Mouse (Mus musculus): ENCODE results near the gene 4933428M09Rik. TPM values are rescaled to one million over a fixed set of nuclear protein-coding genes. Genes with fewer than 3 reads are reported as not detected.

Gene 4933428M09Rik
- polyA plus RNA-seq, 1 experiment from 2014 or later: not detected

DNA sequence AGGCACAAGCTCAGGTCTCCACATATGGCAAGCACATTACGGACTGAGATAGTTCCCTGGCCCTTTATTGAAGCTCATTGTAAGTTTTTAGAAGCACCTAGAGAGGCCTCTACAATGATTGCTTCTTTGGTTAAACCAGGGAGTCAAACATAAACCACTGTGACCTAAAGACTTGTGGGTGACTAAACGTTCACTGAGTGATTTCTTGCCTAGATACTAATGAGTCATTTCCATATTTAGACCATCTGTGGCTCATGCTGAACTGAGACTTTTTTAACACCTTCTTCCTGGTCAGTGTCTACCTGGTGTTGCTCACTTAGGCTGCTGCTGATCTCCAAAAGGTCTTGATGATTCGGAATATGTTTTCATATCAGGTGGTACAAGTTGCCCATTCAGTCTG is 42.9 kb downstream of the 4933428M09Rik start:
- H3K9me3 ChIP-seq: no peaks in the 10 kb centered on the region
- no peak overlapping the region for H3K4me3 ChIP-seq
- no peaks in the 10 kb centered on the region for H3K36me3 ChIP-seq
- WGBS: 77% methylated on average over 3 of the region's 3 CpGs
- H3K4me2 ChIP-seq: no peak overlapping the region
- 0 out of 2 replicates have a peak, but pooled peaks cover 3% of the 10 kb centered on the region for H3K4me1 ChIP-seq (replicated peaks)
- no peak overlapping the region for H3K9ac ChIP-seq
- ATAC-seq (ENCODE audit: low FRiP score, low read depth): no peak
- H3K27ac ChIP-seq (replicated peaks): no peak overlapping the region
- H3K27me3 ChIP-seq: no peaks in the 10 kb centered on the region

Other genes with a start within 250 kb of the 4933428M09Rik start
- gene Serpina7, start 94.0 kb upstream of the 4933428M09Rik start, polyA plus RNA-seq (2015; fragmentation: Nextera tagmentation; extraction: Ambion mirVana): not detected in 2 replicates
- gene 4930513O06Rik, start 93.0 kb upstream of the 4933428M09Rik start, polyA plus RNA-seq (2015; fragmentation: Nextera tagmentation; extraction: Ambion mirVana): not detected in 2 replicates
- 10.8 and 11.3 TPM in 2 replicates for gene Mum1l1, start 30.8 kb downstream of the 4933428M09Rik start, polyA plus RNA-seq (2015; fragmentation: Nextera tagmentation; extraction: Ambion mirVana)
- gene Trap1a, start 154.5 kb downstream of the 4933428M09Rik start, polyA plus RNA-seq (2015; fragmentation: Nextera tagmentation; extraction: Ambion mirVana): not detected in 2 replicates